Mouse (Mus musculus): ENCODE measurements around the gene Kcnh1. TPM values are rescaled to one million over a fixed set of nuclear protein-coding genes. Genes with fewer than 3 reads are reported as not detected.

Kcnh1 gene
- total RNA-seq, 2 experiments from 2014 or later: not detected

- ATAC-seq (replicated peaks; ENCODE audit: low FRiP score, poor library complexity, severe bottlenecking): peak; percentile 85
These were observed 311.4 kb downstream of the Kcnh1 start for GRCm38 (mm10) chr1:192502016-192502415.

GRCm38 (mm10) chr1:192502835-192503234 lies 312.3 kb downstream of the Kcnh1 start:
- peak; percentile 57 for ATAC-seq (replicated peaks; ENCODE audit: low FRiP score, poor library complexity, severe bottlenecking)

GRCm38 (mm10) chr1:192503651-192504050 lies 313.1 kb downstream of the Kcnh1 start:
- no peak for ATAC-seq (replicated peaks; ENCODE audit: low FRiP score, poor library complexity, severe bottlenecking)

- no peak for ATAC-seq (replicated peaks; ENCODE audit: low FRiP score, poor library complexity, severe bottlenecking)
These were observed 322.2 kb downstream of the Kcnh1 start for GRCm38 (mm10) chr1:192512821-192513220.

GRCm38 (mm10) chr1:192515373-192515772 lies 324.8 kb downstream of the Kcnh1 start:
- ATAC-seq (replicated peaks; ENCODE audit: low FRiP score, poor library complexity, severe bottlenecking): no peak

- ATAC-seq (replicated peaks; ENCODE audit: low FRiP score, poor library complexity, severe bottlenecking): no peak
These were observed 329.1 kb downstream of the Kcnh1 start for GRCm38 (mm10) chr1:192519713-192520112.

GRCm38 (mm10) chr1:192520836-192521435 lies 330.4 kb downstream of the Kcnh1 start:
- ATAC-seq (replicated peaks; ENCODE audit: low FRiP score, poor library complexity, severe bottlenecking): no peak

GRCm38 (mm10) chr1:192522376-192523178 lies 332.0 kb downstream of the Kcnh1 start:
- ATAC-seq (replicated peaks; ENCODE audit: low FRiP score, poor library complexity, severe bottlenecking): no peak

GRCm38 (mm10) chr1:192525711-192526350 lies 335.3 kb downstream of the Kcnh1 start:
- no peak for ATAC-seq (replicated peaks; ENCODE audit: low FRiP score, poor library complexity, severe bottlenecking)

- ATAC-seq (replicated peaks; ENCODE audit: low FRiP score, poor library complexity, severe bottlenecking): no peak
These were observed 341.0 kb downstream of the Kcnh1 start for GRCm38 (mm10) chr1:192531490-192532146.

GRCm38 (mm10) chr1:192532212-192532611 lies 341.6 kb downstream of the Kcnh1 start:
- 0 out of 2 replicates have a peak, but pooled peaks have one; percentile 27 for ATAC-seq (replicated peaks; ENCODE audit: low FRiP score, poor library complexity, severe bottlenecking)

GRCm38 (mm10) chr1:192533016-192533415 lies 342.4 kb downstream of the Kcnh1 start:
- ATAC-seq (replicated peaks; ENCODE audit: low FRiP score, poor library complexity, severe bottlenecking): no peak

- no peak for ATAC-seq (replicated peaks; ENCODE audit: low FRiP score, poor library complexity, severe bottlenecking)
These were observed 345.9 kb downstream of the Kcnh1 start for GRCm38 (mm10) chr1:192536440-192536839.

GRCm38 (mm10) chr1:192537169-192537568 lies 346.6 kb downstream of the Kcnh1 start:
- ATAC-seq (replicated peaks; ENCODE audit: low FRiP score, poor library complexity, severe bottlenecking): no peak

GRCm38 (mm10) chr1:192542093-192542492 lies 351.5 kb downstream of the Kcnh1 start:
- no peak for ATAC-seq (replicated peaks; ENCODE audit: low FRiP score, poor library complexity, severe bottlenecking)

GRCm38 (mm10) chr1:192543686-192544085 lies 353.1 kb downstream of the Kcnh1 start:
- no peak for ATAC-seq (replicated peaks; ENCODE audit: low FRiP score, poor library complexity, severe bottlenecking)

- ATAC-seq (replicated peaks; ENCODE audit: low FRiP score, poor library complexity, severe bottlenecking): no peak
These were observed 353.5 kb downstream of the Kcnh1 start for GRCm38 (mm10) chr1:192544091-192544490.

- no peak for ATAC-seq (replicated peaks; ENCODE audit: low FRiP score, poor library complexity, severe bottlenecking)
These were observed 354.3 kb downstream of the Kcnh1 start for GRCm38 (mm10) chr1:192544901-192545300.

GRCm38 (mm10) chr1:192546843-192547242 lies 356.3 kb downstream of the Kcnh1 start:
- ATAC-seq (replicated peaks; ENCODE audit: low FRiP score, poor library complexity, severe bottlenecking): no peak

- no peak for ATAC-seq (replicated peaks; ENCODE audit: low FRiP score, poor library complexity, severe bottlenecking)
These were observed 360.0 kb downstream of the Kcnh1 start for GRCm38 (mm10) chr1:192550561-192550960.

Data from erythroid progenitor cell, adult 5-6 weeks (primary cell).